Mouse (Mus musculus): Measurements from ENCODE around the gene Macf1.

The Macf1 gene

DNA sequence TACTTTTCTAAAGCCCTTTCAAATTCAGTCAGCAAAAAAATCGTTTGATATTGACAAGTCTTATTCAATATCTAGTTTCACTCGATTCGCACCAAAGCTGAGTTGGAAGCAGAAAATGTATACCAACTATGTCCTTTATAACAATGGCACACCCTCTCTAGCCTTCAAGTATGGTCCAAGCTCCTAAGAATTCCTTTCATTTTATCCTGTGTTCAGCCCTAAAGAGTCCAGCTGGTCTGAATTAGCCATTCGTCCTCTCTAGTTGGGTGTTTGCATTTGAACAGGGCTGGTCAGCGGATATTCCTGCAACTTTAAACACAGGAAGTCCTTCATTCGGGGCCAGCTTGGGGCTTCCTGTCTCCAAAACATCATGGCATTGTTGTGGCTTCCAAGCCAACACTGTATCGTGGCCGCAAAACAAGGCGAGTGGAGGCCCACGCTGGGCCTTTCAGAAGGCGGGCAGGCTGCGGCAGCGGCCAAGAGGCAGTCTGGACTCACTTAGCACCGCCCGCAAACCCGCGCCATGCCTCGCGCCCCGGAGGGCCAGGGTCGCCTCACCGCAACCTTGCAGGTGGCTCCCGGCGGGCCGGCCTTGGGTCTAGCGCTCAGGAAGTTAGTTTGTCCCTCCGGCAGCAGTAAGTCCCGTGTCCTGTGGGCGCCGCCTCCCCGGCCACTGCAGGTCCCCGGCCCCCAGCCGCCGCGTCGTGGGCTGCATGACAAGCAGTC lies 273.0 kb downstream of the Macf1 start:
- DNase-seq (ENCODE audit: low read depth, low spot score): peak; percentile 68

GRCm38 (mm10) chr4:123409752-123410151 lies 274.4 kb downstream of the Macf1 start:
- DNase-seq (ENCODE audit: low read depth, low spot score): no peak

DNA sequence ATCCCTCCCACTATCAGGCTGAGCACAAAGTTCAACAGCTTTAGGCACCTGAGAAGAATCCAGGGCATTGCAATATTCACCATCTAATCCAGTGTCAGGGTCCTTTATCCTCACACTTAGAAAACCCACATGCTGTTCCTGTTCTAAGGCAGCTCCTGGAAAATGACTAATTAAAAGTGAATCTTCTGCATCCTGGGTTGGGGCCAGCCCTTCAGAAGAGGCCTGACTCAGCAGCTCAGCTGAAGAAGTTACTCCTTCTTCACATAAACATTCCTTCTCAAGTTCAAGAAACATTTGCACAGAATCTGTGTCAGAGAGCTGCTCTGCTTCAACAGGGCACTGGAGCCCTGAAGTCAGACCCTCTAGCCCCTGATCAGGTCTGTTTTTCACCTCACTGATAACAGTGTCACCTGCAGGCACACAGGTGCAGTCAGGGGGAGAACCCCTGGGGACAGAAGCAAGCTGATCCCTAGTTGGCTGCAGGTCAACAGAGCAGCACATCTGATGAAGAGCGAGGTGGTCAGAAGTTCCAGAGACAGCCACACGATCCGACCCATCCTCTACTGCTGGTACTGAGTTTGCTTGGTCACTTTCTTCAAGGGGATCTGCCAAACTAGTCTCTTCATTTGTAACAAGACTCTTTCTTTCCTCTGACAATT lies 275.0 kb downstream of the Macf1 start:
- DNase-seq (ENCODE audit: low read depth, low spot score): no peak

GRCm38 (mm10) chr4:123407792-123408191 lies 276.4 kb downstream of the Macf1 start:
- DNase-seq (ENCODE audit: low read depth, low spot score): no peak

DNA sequence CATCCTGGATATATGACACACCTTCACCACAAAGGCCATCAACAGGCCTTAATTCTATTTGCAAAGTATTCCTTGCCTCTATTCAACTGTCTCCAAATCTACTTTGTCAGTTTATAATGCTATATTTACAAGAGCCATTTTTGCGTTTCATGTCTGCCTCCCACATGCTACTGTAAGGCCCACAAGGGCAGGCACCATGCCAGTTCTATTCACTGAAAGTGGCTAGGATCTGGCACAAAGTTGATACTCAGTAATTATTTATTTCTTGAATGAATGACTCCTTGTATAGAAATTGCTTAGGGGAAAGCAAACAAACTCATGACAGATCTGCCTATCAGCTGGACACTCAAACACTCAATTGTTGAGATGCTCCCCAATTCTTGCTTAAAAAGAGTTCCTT lies 280.1 kb downstream of the Macf1 start:
- no peak for DNase-seq (ENCODE audit: low read depth, low spot score)

DNA sequence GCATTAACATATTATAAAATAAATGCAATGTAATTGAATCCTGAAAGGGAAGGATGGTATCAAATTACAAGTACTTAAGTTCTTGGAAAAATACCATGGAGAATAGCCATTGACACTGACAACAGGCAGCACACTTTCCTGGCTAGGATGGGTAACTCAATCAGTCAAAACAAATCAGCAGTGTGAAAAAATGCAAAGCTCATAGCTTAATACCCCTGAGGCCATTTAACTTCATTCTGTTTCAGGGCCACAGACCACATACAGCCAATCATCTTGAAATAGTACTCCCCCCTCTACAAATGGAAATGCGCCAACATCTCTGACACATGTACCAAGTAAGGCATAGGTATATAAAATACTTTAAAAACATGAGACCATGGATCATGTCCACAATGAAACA lies 281.9 kb downstream of the Macf1 start:
- DNase-seq (ENCODE audit: low read depth, low spot score): no peak

DNA sequence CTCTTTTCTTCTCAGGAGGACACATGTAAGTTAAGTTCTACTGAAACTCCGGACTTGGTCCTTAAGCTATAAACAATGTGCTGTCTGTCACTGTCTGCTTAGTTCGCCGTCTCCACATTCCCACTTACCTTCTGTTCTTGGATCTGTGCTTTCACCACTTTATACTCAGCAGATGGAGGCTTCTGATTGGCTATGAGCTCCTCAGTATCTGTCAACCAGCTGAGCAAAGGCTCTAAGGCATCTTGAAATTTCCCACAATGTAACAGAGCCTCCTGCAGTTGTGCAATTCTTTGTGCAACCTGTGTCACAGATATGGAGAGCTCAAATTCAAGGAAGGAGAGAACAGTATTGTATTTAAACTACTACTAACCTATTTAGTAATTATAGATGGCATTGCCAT lies 282.9 kb downstream of the Macf1 start:
- no peak for DNase-seq (ENCODE audit: low read depth, low spot score)

DNA sequence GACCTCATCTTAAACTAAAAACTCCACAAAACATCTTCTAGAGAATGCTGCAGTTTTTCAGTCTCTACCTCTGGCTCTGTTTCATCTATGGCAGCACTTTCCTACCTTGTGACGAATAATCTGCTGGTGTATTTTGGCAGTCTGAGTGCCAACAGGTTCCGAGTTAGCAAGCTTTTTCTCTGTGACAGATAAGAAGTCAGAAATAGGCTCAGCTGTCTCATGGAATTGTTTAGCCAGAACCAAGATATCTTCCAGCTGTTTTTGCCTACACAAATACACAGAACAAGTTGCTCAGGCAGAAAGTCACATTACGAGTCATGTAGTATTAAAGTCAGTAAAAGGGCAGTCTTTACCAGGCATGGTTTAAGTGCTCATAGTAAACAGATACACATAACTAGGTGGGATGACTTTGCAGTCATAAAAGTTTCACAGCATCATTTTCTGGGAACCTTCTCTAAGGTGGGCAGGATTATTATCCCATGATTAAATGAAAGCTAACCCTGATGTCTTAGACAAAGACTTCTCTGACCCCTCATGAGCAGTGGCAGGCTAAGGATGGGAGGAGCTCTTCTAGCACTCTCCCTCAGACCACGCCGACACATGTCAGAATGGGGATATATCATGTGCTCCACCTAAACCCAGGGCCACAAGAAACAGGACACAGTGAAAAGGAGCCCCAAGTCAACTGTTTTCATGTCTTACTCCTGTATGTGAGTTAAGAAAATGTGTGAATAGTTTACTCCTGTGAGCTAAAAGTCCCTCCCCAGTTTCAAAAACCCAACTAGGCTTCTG lies 286.3 kb downstream of the Macf1 start:
- DNase-seq (ENCODE audit: low read depth, low spot score): no peak

- DNase-seq (ENCODE audit: low read depth, low spot score): no peak
Observed at GRCm38 (mm10) chr4:123397049-123397448, 287.1 kb downstream of the Macf1 start.

GRCm38 (mm10) chr4:123395435-123396000 lies 288.6 kb downstream of the Macf1 start:
- no peak for DNase-seq (ENCODE audit: low read depth, low spot score)

- no peak for DNase-seq (ENCODE audit: low read depth, low spot score)
Observed at GRCm38 (mm10) chr4:123394878-123395277, 289.3 kb downstream of the Macf1 start.

GRCm38 (mm10) chr4:123394269-123394668 lies 289.9 kb downstream of the Macf1 start:
- DNase-seq (ENCODE audit: low read depth, low spot score): no peak

DNA sequence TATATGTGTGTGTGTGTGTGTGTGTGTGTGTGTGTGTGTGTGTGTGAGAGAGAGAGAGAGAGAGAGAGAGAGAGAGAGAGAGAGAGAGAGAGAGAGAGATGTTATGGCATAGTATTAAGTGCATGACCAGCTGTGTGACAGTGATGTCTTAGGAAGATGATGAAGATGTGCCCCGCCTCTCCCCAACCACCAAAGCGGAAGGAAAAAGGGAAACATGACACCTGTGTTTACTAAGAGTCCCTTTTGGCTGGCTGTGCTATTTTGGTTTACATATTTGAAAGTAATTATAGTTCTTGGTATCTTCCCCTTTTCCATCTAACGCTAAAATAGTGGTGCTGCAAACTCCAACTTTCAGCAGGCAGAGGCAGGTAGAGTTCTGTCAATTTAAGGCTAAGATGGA lies 291.2 kb downstream of the Macf1 start:
- no peak for DNase-seq (ENCODE audit: low read depth, low spot score)

- peak; percentile 55 for DNase-seq (ENCODE audit: low read depth, low spot score)
Observed at GRCm38 (mm10) chr4:123392187-123392586, 292.0 kb downstream of the Macf1 start.

DNA sequence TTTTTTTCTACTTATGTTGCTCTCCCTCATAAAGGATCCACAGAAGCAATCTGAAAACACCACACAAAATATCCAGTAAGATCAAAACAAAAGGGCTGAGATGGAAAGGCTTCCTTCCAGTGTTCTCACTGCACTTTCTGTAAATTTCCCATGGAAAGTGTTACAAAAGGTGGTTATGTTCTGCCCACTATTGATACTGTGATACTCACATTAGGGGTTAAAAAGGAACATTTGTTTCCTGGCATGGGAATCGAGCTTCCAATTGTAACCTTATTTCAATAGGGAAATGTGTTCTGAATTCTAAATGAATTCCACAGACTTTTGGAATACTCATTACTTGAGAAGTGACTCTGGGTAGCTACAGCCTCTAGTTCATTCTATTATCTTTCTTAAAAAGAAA lies 299.1 kb downstream of the Macf1 start:
- DNase-seq (ENCODE audit: low read depth, low spot score): no peak

DNA sequence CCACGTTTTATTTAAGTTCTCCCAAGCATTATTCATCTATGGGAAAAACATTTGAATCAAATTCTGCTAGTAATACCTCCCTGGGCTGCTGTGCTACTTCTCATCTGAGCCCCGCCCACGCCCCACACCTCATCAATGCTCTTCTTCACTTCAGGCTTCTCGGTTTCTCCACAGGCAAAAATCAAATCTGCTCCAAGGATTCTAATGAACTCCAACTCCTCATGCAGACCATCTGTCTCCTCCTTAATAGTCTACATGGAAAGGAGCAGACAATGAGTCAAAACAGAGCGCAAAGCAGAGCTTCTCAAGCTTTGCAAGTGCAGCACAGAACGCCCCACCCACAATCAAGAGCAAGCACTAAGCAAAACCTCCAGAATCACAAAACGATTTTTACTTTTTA lies 301.0 kb downstream of the Macf1 start:
- no peak for DNase-seq (ENCODE audit: low read depth, low spot score)

GRCm38 (mm10) chr4:123382051-123382450 lies 302.1 kb downstream of the Macf1 start:
- no peak for DNase-seq (ENCODE audit: low read depth, low spot score)

DNA sequence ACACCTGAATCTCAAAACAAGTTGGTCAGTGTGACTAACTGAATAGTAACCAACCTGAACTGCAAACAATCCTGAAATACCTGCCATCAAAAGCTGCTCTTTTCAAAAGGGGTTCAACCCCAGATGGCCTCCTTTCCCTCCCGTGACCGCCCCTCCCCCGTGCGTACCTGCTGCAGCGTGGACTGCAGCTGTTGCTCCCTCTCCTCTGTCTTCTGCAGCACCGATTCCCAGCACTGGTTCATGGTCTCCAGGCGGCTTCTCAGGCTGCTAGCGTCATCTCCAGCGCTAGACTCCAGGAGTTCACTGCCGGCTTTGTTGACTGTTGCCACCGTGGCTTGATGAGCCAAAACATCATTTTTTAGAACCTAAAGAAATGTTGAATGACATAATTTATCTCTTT lies 302.6 kb downstream of the Macf1 start:
- DNase-seq (ENCODE audit: low read depth, low spot score): no peak

GRCm38 (mm10) chr4:123376031-123376430 lies 308.1 kb downstream of the Macf1 start:
- no peak for DNase-seq (ENCODE audit: low read depth, low spot score)

DNA sequence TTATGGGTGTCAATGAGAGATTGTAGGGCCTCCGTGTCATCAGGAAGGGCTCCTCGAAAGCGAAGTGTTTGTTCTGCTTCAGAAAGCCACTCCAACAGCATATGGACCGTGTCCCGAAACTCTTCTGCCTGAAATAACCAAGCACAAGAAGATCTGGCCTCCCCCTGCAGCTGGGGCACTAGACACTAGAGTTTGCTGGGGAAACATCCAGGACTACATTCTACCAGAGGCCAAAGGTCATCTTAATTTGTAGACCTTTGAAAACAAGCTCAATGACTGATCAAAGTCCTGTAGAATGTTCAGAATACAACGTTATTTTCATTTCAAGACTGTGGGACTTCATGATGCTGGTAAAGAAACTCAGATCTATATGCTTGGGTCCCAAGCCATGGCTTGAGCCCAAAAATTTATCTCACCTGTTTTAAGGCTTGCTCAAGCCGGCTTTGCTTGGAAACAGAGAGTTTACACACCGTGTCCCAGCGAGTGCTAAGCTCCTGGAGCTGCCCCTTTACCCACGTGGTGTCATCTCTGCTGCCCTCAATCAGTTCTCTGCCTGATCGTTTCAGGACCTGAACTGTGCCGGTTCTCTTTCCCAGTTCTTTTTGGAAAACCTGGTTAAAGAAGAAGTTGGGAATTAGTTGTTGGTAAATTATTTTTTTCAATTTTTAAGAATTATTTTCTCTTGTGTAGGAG lies 309.7 kb downstream of the Macf1 start:
- no peak for DNase-seq (ENCODE audit: low read depth, low spot score)

DNA sequence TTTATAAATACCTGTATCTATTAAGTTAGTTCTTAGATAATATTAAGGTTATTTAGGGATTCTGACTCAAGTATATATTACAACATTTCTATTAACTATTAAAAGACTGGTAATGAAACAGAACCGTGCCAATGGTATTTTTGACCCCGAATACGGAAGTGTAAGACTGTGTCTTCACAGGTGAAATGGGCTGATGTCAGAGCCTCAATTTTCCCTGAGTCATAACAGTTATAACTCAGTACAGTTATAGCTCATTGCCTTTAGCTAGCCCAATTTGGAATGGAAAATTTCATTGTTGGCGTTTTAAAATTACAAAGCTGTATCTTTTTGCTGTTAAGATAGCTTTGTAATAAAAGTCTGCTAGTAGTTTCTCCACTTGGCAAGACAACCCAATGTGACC lies 320.6 kb downstream of the Macf1 start:
- no peak for DNase-seq (ENCODE audit: low read depth, low spot score)

- DNase-seq (ENCODE audit: low read depth, low spot score): no peak
Observed at GRCm38 (mm10) chr4:123360771-123361170, 323.4 kb downstream of the Macf1 start.
